Mouse (Mus musculus) kidney, embryonic 16.5 days (tissue): Measurements from ENCODE around the gene Pate4. TPM values are rescaled to one million over a fixed set of nuclear protein-coding genes. Genes with fewer than 3 reads are reported as not detected.
"Not testable (repeated sequence)": the region's sequence is repeated elsewhere in the genome, so short reads cannot be mapped to it uniquely, and the experiment has no call there.

ENCODE experiments used
- ATAC-seq: fragments of 200-750 bp; cut with Nextera tagmentation; 2 replicates; pipeline ENCODE4 v1.8.0; 2017; ENCODE audit warnings: moderate TSS enrichment; ENCODE audit not compliant: low FRiP score, low TSS enrichment
- H3K27ac ChIP-seq: fragments of 300-500 bp; sonication (generic); 2 replicates; pipeline ENCODE4 v1.5.1; 2014; ENCODE audit warnings: low read length
- H3K27me3 ChIP-seq: fragments of 300-500 bp; sonication (generic); 2 replicates; pipeline ENCODE4 v1.6.1; 2014; ENCODE audit warnings: low read length, control low read depth, mixed read lengths; ENCODE audit not compliant: insufficient read depth
- H3K36me3 ChIP-seq: fragments of 300-500 bp; sonication (generic); 2 replicates; pipeline ENCODE4 v1.6.1; 2014; ENCODE audit warnings: low read length, control low read depth, mixed read lengths; ENCODE audit not compliant: insufficient read depth
- H3K4me1 ChIP-seq: fragments of 300-500 bp; sonication (generic); 2 replicates; pipeline ENCODE4 v1.6.1; 2014; ENCODE audit warnings: low read length, control low read depth, mixed read lengths; ENCODE audit not compliant: insufficient read depth
- H3K4me2 ChIP-seq: fragments of 300-500 bp; sonication (generic); replicated peaks from 2 replicates; pipeline ENCODE4 v1.6.1; 2014; ENCODE audit warnings: low read depth, low read length
- H3K4me3 ChIP-seq: fragments of 300-500 bp; sonication (generic); 2 replicates; pipeline ENCODE4 v1.5.1; 2014; ENCODE audit warnings: mild to moderate bottlenecking, low read length
- H3K9ac ChIP-seq: fragments of 300-500 bp; sonication (generic); replicated peaks from 2 replicates; pipeline ENCODE4 v1.6.1; 2014; ENCODE audit warnings: low read length
- H3K9me3 ChIP-seq: fragments of 300-500 bp; sonication (generic); 2 replicates; pipeline ENCODE4 v1.6.1; 2016; ENCODE audit warnings: low read length, control low read depth
- WGBS: fragments of 180-500 bp; shearing (Covaris S2); extraction: QIAGEN DNeasy Blood & Tissue Kit; methylation state at CpG from one replicate; pipeline ENCODE4 v1.1.7; 2014; 5-methylcytosine and 5-hydroxymethylcytosine counted together
- polyA plus RNA-seq: library from polyadenylated mRNA; unstranded; fragments of >200 nt; fragmentation: Nextera tagmentation; extraction: Ambion mirVana; gene quantifications from 2 replicates; pipeline ENCODE4 v1.2.1, GENCODE M21; 2015

Gene Pate4
- polyA plus RNA-seq: not detected in 2 replicates

GRCm38 (mm10) chr9:35611841-35612240, at the start of gene Pate4:
Gene Pate4 (minus strand): TSS chr9:35611941.
- 92% methylated on average over 1 of the region's 1 CpGs for WGBS
- Histone ChIP-seq H3K4me3 (no peak within 1 kb of the TSS), H3K4me1 (no peaks in the 10 kb centered on the region), H3K4me2 (no peak within 1 kb of the TSS), H3K27me3 (no peaks in the 10 kb centered on the region), H3K9me3 (no peaks in the 10 kb centered on the region), H3K9ac (no peak within 1 kb of the TSS), H3K36me3 (no peaks in the 10 kb centered on the region), H3K27ac (no peak within 1 kb of the TSS)
- no peak for ATAC-seq

- 78% methylated on average over 1 of the region's 1 CpGs for WGBS
- Histone ChIP-seq H3K9me3 (no peaks in the 10 kb centered on the region; the same call in 1 of the 2 replicates), H3K27me3 (no peaks in the 10 kb centered on the region), H3K9ac (no peak within 1 kb of the TSS), H3K4me1 (no peaks in the 10 kb centered on the region), H3K4me2 (no peak within 1 kb of the TSS), H3K36me3 (no peaks in the 10 kb centered on the region), H3K27ac (no peak within 1 kb of the TSS), H3K4me3 (no peak within 1 kb of the TSS)
- ATAC-seq: no peak
Observed at GRCm38 (mm10) chr9:35648102-35648501, 36.4 kb upstream of the Pate4 start, which contains the start of gene Pate3. Gene Pate3 (minus strand): TSS chr9:35648202.

GRCm38 (mm10) chr9:35632981-35633380, 21.2 kb upstream of the Pate4 start:
- Histone ChIP-seq H3K4me3 (no peak overlapping the region), H3K9me3 (no peaks in the 10 kb centered on the region), H3K9ac (no peak overlapping the region), H3K27me3 (no peaks in the 10 kb centered on the region), H3K27ac (no peak overlapping the region), H3K4me2 (no peak overlapping the region), H3K4me1 (no peaks in the 10 kb centered on the region), H3K36me3 (no peaks in the 10 kb centered on the region)
- no peak for ATAC-seq
- WGBS: 83% methylated on average over 1 of the region's 1 CpGs

GRCm38 (mm10) chr9:35616784-35617183, 5.0 kb upstream of the Pate4 start:
- H3K9me3 ChIP-seq, H3K9ac ChIP-seq, H3K36me3 ChIP-seq, H3K27me3 ChIP-seq, H3K4me1 ChIP-seq, H3K4me3 ChIP-seq, H3K4me2 ChIP-seq, ATAC-seq, H3K27ac ChIP-seq: not testable (repeated sequence)
- 67% methylated on average over 2 of the region's 2 CpGs for WGBS

GRCm38 (mm10) chr9:35614005-35614404, 2.3 kb upstream of the Pate4 start:
- H3K9me3 ChIP-seq: no peaks in the 10 kb centered on the region
- H3K4me1 ChIP-seq: no peaks in the 10 kb centered on the region
- H3K27me3 ChIP-seq: no peaks in the 10 kb centered on the region
- 28% methylated on average over 2 of the region's 2 CpGs for WGBS
- no peak overlapping the region for H3K4me3 ChIP-seq
- no peak overlapping the region for H3K27ac ChIP-seq
- no peak for ATAC-seq
- H3K36me3 ChIP-seq: no peaks in the 10 kb centered on the region
- H3K4me2 ChIP-seq: no peak overlapping the region
- H3K9ac ChIP-seq: no peak overlapping the region

- Histone ChIP-seq H3K4me1 (no peaks in the 10 kb centered on the region), H3K27me3 (no peaks in the 10 kb centered on the region), H3K4me2 (no peak overlapping the region), H3K27ac (no peak overlapping the region), H3K9me3 (no peaks in the 10 kb centered on the region), H3K36me3 (no peaks in the 10 kb centered on the region), H3K9ac (no peak overlapping the region), H3K4me3 (no peak overlapping the region)
- 67% methylated on average over 8 of the region's 8 CpGs for WGBS
- ATAC-seq: no peak
Observed at GRCm38 (mm10) chr9:35607647-35608405, 3.9 kb downstream of the Pate4 start.

- ATAC-seq: peak; percentile 74; the same call in 1 of the 2 replicates
- Histone ChIP-seq H3K4me2 (no peak overlapping the region), H3K27me3 (no peaks in the 10 kb centered on the region), H3K4me1 (no peaks in the 10 kb centered on the region), H3K9me3 (peaks cover 4% of the 10 kb centered on the region; the same call in 1 of the 2 replicates), H3K27ac (no peak overlapping the region), H3K36me3 (no peaks in the 10 kb centered on the region), H3K9ac (no peak overlapping the region), H3K4me3 (no peak overlapping the region)
- WGBS: 6% methylated on average over 2 of the region's 2 CpGs
Observed at GRCm38 (mm10) chr9:35592903-35593302, 18.8 kb downstream of the Pate4 start.

- ATAC-seq: no peak
- 69% methylated on average over 1 of the region's 1 CpGs for WGBS
- Histone ChIP-seq H3K36me3 (no peaks in the 10 kb centered on the region), H3K27ac (no peak overlapping the region), H3K4me2 (no peak overlapping the region), H3K4me3 (no peak overlapping the region), H3K4me1 (no peaks in the 10 kb centered on the region), H3K9me3 (no peaks in the 10 kb centered on the region), H3K27me3 (no peaks in the 10 kb centered on the region), H3K9ac (no peak overlapping the region)
Observed at GRCm38 (mm10) chr9:35587674-35588073, 24.1 kb downstream of the Pate4 start.

- no peaks in the 10 kb centered on the region for H3K9me3 ChIP-seq
- no peak for ATAC-seq
- peak overlapping the region; percentile 33 for H3K4me3 ChIP-seq
- peaks cover 22% of the 10 kb centered on the region for H3K27me3 ChIP-seq
- H3K4me2 ChIP-seq: peak overlapping the region; percentile 54
- no peak overlapping the region for H3K27ac ChIP-seq
- 4% methylated on average over 32 of the region's 32 CpGs for WGBS
- H3K9ac ChIP-seq: 0 out of 2 replicates have a peak overlapping the region, but pooled peaks have one; percentile 11
- H3K36me3 ChIP-seq: no peaks in the 10 kb centered on the region
- peaks cover 5% of the 10 kb centered on the region for H3K4me1 ChIP-seq
Observed at GRCm38 (mm10) chr9:35574416-35574815, 37.3 kb downstream of the Pate4 start.

- Histone ChIP-seq H3K4me1 (peaks cover 17% of the 10 kb centered on the region), H3K4me3 (peak overlapping the region; percentile 87), H3K27ac (no peak overlapping the region), H3K9me3 (no peaks in the 10 kb centered on the region), H3K9ac (peak overlapping the region; percentile 62), H3K27me3 (peaks cover 22% of the 10 kb centered on the region), H3K4me2 (peak overlapping the region; percentile 92), H3K36me3 (peaks cover 19% of the 10 kb centered on the region)
- WGBS: 14% methylated on average over 5 of the region's 5 CpGs
- ATAC-seq: no peak
Observed at GRCm38 (mm10) chr9:35570663-35571062, 41.1 kb downstream of the Pate4 start.
